Mouse (Mus musculus) A20 (cell line): ENCODE measurements at regions not wholly inside any gene's neighbourhood (a gene's known extent, or its start where the extent isn't known, plus 50 kb on each side); places are given as distances from the start of the nearest gene placed in this dataset.

Experiments used
- DNase-seq: peaks from one replicate; pipeline ENCODE4 v3.0.0-alpha.2; 2011; ENCODE audit warnings: low read depth, low spot score

- DNase-seq: peak; percentile 4
These were observed 81.3 kb downstream of the Hsd17b3 start for GRCm38 (mm10) chr13:64007688-64008087.

GRCm38 (mm10) chr13:64002945-64003459 is 86.0 kb downstream of the Hsd17b3 start:
- no peak for DNase-seq

- DNase-seq: no peak
These were observed 88.7 kb downstream of the Hsd17b3 start for GRCm38 (mm10) chr13:64000303-64000702.

- no peak for DNase-seq
These were observed 90.4 kb downstream of the Hsd17b3 start for GRCm38 (mm10) chr13:63998647-63999046.

- DNase-seq: no peak
These were observed 95.1 kb downstream of the Hsd17b3 start for GRCm38 (mm10) chr13:63993857-63994477.

- no peak for DNase-seq
These were observed 96.0 kb downstream of the Hsd17b3 start for GRCm38 (mm10) chr13:63992989-63993388.

- no peak for DNase-seq
These were observed 98.5 kb downstream of the Hsd17b3 start for GRCm38 (mm10) chr13:63990480-63990958.

- no peak for DNase-seq
These were observed 99.3 kb downstream of the Hsd17b3 start for GRCm38 (mm10) chr13:63989769-63990168.

- DNase-seq: no peak
These were observed 100.8 kb downstream of the Hsd17b3 start for GRCm38 (mm10) chr13:63988263-63988662.

GRCm38 (mm10) chr13:63986681-63987080 is 102.3 kb downstream of the Hsd17b3 start:
- DNase-seq: no peak

- DNase-seq: no peak
These were observed 103.4 kb downstream of the Hsd17b3 start for GRCm38 (mm10) chr13:63985590-63985989.

GRCm38 (mm10) chr13:63985086-63985485 is 103.9 kb downstream of the Hsd17b3 start:
- no peak for DNase-seq

GRCm38 (mm10) chr13:63980012-63980691 is 108.9 kb downstream of the Hsd17b3 start:
- no peak for DNase-seq

- DNase-seq: no peak
These were observed 109.4 kb downstream of the Hsd17b3 start for GRCm38 (mm10) chr13:63979581-63979980.

- DNase-seq: no peak
These were observed 119.1 kb downstream of the Hsd17b3 start for GRCm38 (mm10) chr13:63969907-63970306.

- DNase-seq: no peak
These were observed 120.4 kb downstream of the Hsd17b3 start for GRCm38 (mm10) chr13:63968623-63969022.

- DNase-seq: no peak
These were observed 131.9 kb downstream of the Hsd17b3 start for GRCm38 (mm10) chr13:63957098-63957497.

- no peak for DNase-seq
These were observed 134.7 kb downstream of the Hsd17b3 start for GRCm38 (mm10) chr13:63954305-63954704.

- DNase-seq: no peak
These were observed 136.9 kb downstream of the Hsd17b3 start for GRCm38 (mm10) chr13:63951922-63952734.

- no peak for DNase-seq
These were observed 136.1 kb downstream of the Ercc6l2 start for GRCm38 (mm10) chr13:63951136-63951535.
